Mouse (Mus musculus) layer of hippocampus, adult 11-12 months (tissue): ENCODE measurements around the gene Rap2b.

Experiments
- DNase-seq: peaks from one replicate; pipeline ENCODE4 v3.0.0; 2022; ENCODE audit warnings: low spot score

Rap2b gene

GRCm38 (mm10) chr3:61386368-61386767 is 24.9 kb downstream of the Rap2b start:
- DNase-seq: no peak

- DNase-seq: no peak
These were observed 30.1 kb downstream of the Rap2b start for GRCm38 (mm10) chr3:61391564-61391963.

GRCm38 (mm10) chr3:61392881-61393280 is 31.4 kb downstream of the Rap2b start:
- DNase-seq: no peak

- no peak for DNase-seq
These were observed 32.1 kb downstream of the Rap2b start for GRCm38 (mm10) chr3:61393520-61393919.

- DNase-seq: no peak
These were observed 33.9 kb downstream of the Rap2b start for GRCm38 (mm10) chr3:61395382-61395781.

- DNase-seq: no peak
These were observed 35.3 kb downstream of the Rap2b start for GRCm38 (mm10) chr3:61396728-61397127.

- DNase-seq: no peak
These were observed 39.5 kb downstream of the Rap2b start for GRCm38 (mm10) chr3:61400823-61401387.

GRCm38 (mm10) chr3:61406921-61407320 is 45.5 kb downstream of the Rap2b start:
- no peak for DNase-seq

- DNase-seq: no peak
These were observed 48.2 kb downstream of the Rap2b start for GRCm38 (mm10) chr3:61409683-61410082.

- no peak for DNase-seq
These were observed 54.4 kb downstream of the Rap2b start for GRCm38 (mm10) chr3:61415883-61416282.
